Mouse (Mus musculus) small intestine, adult 2 months (tissue): Measurements from ENCODE around the gene Rabl6. TPM values are rescaled to one million over a fixed set of nuclear protein-coding genes. Genes with fewer than 3 reads are reported as not detected.

Experiments
- H3K27ac ChIP-seq: fragments of 200-500 bp; 2 replicates; pipeline ENCODE4 v1.5.1; 2012; ENCODE audit warnings: low read depth, low read length, control low read depth, inconsistent platforms; ENCODE audit not compliant: insufficient read depth
- H3K27me3 ChIP-seq: fragments of 200-500 bp; 2 replicates; pipeline ENCODE4 v1.6.1; 2012; ENCODE audit warnings: mild to moderate bottlenecking, moderate library complexity, low read length, inconsistent platforms; ENCODE audit not compliant: control insufficient read depth, insufficient read depth
- H3K36me3 ChIP-seq: fragments of 200-500 bp; 2 replicates; pipeline ENCODE4 v1.6.1; 2012; ENCODE audit warnings: mild to moderate bottlenecking, low read length, control low read depth, inconsistent platforms; ENCODE audit not compliant: control insufficient read depth, insufficient read depth
- H3K4me1 ChIP-seq: fragments of 200-500 bp; 2 replicates; pipeline ENCODE4 v1.6.1; 2012; ENCODE audit warnings: low read length, inconsistent platforms, mixed read lengths; ENCODE audit not compliant: control insufficient read depth, insufficient read depth, insufficient read length
- H3K4me3 ChIP-seq: fragments of 200-500 bp; 2 replicates; pipeline ENCODE4 v1.5.1; 2012; ENCODE audit warnings: low read depth, mild to moderate bottlenecking, control low read depth, inconsistent platforms, low read length, moderate library complexity
- CTCF ChIP-seq: fragments of 200-500 bp; IDR thresholded peaks from 2 replicates; pipeline ENCODE4 v1.5.1; 2012; ENCODE audit warnings: low read depth, mild to moderate bottlenecking, control low read depth, inconsistent platforms, low read length, moderate library complexity, mixed read lengths; ENCODE audit not compliant: insufficient replicate concordance, insufficient read length; ENCODE audit errors: extremely low read depth
- POLR2A ChIP-seq: fragments of 200-500 bp; IDR thresholded peaks from 2 replicates; pipeline ENCODE4 v1.6.1; 2012; ENCODE audit warnings: low read depth, mild to moderate bottlenecking, control low read depth, inconsistent platforms, low read length, moderate library complexity
- WGBS: fragments of 180-500 bp; shearing (Covaris S2); methylation state at CpG from one replicate; pipeline ENCODE4 v1.1.7; 2018; 5-methylcytosine and 5-hydroxymethylcytosine counted together
- polyA plus RNA-seq: library from polyadenylated mRNA; depleted of rRNA; stranded (reverse); fragments of >200 nt; gene quantifications from 2 replicates; pipeline ENCODE4 v1.2.3, GENCODE M21; 2012

Rabl6 gene
- polyA plus RNA-seq, 1 experiment: 47.6 TPM

- no peaks in the 10 kb centered on the region for H3K27me3 ChIP-seq
- TF ChIP-seq POLR2A (no peak), CTCF (no peak)
- 56% methylated on average over 1 of the region's 1 CpGs for WGBS
- H3K4me1 ChIP-seq: no peaks in the 10 kb centered on the region
- H3K36me3 ChIP-seq: no peaks in the 10 kb centered on the region
- H3K4me3 ChIP-seq: no peak overlapping the region
- no peak overlapping the region for H3K27ac ChIP-seq
These were observed 25.7 kb upstream of the Rabl6 start for GRCm38 (mm10) chr2:25634046-25634445.

GRCm38 (mm10) chr2:25633616-25634015 is 25.3 kb upstream of the Rabl6 start:
- no peaks in the 10 kb centered on the region for H3K36me3 ChIP-seq
- WGBS: 80% methylated on average over 3 of the region's 3 CpGs
- no peaks in the 10 kb centered on the region for H3K27me3 ChIP-seq
- H3K4me3 ChIP-seq: no peak overlapping the region
- no peaks in the 10 kb centered on the region for H3K4me1 ChIP-seq
- no peak overlapping the region for H3K27ac ChIP-seq
- no peak for TF ChIP-seq CTCF
- no peak for TF ChIP-seq POLR2A

DNA sequence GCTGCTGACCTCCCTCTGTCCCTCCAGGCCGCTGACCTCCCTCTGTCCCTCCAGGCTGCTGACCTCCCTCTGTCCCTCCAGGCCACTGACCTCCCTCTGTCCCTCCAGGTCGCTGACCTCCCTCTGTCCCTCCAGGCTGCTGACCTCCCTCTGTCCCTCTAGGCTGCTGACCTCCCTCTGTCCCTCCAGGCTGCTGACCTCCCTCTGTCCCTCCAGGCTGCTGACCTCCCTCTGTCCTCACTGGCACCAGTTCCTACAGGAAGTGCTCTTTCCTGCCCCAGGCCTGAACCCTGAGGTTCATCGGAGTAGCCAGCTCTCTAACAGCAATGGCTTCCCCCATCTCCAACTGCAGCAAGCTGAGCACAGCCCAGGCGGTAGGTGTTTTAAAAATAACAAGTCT is 20.4 kb upstream of the Rabl6 start:
- H3K36me3 ChIP-seq: no peaks in the 10 kb centered on the region
- H3K27me3 ChIP-seq: no peaks in the 10 kb centered on the region
- H3K4me3 ChIP-seq: no peak overlapping the region
- TF ChIP-seq CTCF (no peak), POLR2A (no peak)
- no peaks in the 10 kb centered on the region for H3K4me1 ChIP-seq
- WGBS: 60% methylated on average over 4 of the region's 4 CpGs
- no peak overlapping the region for H3K27ac ChIP-seq

- TF ChIP-seq POLR2A: no peak
- no peak for TF ChIP-seq CTCF
- 62% methylated on average over 6 of the region's 6 CpGs for WGBS
- Histone ChIP-seq H3K4me3 (no peak within 1 kb of the TSS), H3K27ac (no peak within 1 kb of the TSS), H3K4me1 (no peaks in the 10 kb centered on the region), H3K27me3 (no peaks in the 10 kb centered on the region), H3K36me3 (no peaks in the 10 kb centered on the region)
These were observed 19.5 kb upstream of the Rabl6 start, which contains the start of gene Fcna for GRCm38 (mm10) chr2:25627811-25628210. Fcna (minus strand) TSS chr2:25628030.

GRCm38 (mm10) chr2:25625986-25626385 is 17.7 kb upstream of the Rabl6 start:
- Histone ChIP-seq H3K4me3 (no peak overlapping the region), H3K27ac (no peak overlapping the region), H3K27me3 (no peaks in the 10 kb centered on the region), H3K36me3 (no peaks in the 10 kb centered on the region), H3K4me1 (no peaks in the 10 kb centered on the region; the same call in 1 of the 2 replicates)
- no peak for TF ChIP-seq CTCF
- WGBS: 45% methylated on average over 5 of the region's 5 CpGs

DNA sequence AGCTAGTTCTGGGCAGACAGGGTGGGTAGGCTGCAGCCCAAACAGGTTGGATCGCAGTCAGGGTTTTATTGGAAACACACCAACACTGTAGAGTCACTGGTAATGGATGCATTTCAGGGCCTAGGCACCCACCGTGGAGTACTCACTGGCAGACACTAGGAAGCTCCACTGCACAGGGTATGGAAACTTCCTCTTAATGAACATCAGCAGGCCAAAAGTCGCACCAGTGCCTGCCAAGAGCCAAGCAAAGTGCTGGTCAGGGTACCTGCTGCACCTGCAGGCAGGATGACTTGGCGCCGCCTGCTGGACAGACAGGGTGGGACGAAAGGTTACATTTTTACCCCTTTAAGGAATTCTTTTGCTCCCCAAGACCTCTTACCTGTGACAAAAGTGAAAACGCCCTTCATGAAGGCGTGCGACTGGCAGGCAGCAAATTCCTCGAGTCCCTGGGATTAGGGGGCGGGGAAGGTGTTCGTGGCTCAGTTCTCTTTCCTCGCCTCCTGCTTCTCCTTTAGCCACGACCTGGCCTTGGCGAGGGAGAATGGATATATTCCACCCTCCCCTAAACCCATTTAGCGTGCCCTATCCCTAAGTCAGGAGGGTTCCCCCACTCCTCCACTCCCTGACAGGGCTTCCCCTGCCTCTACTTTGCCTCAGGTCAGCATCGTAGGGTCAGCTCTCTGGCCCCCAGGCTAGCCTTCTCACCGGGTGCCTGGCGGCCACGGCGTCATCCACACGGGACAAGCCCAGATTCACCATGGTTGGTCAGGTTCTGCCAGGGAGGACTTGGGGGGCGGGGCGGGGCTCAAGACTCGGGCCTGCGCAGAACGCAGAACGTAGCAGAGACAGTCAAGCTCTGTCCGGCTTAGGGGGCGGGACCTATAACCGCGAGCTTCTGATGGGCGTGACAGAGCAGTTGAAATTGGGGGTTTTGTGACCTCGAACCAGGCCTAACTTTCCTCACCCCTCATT is 13.2 kb upstream of the Rabl6 start, which contains the start of gene Tmem141:
Gene Tmem141 (minus strand): TSS at position 777 of the 972 bp plus-strand sequence.
- Histone ChIP-seq H3K4me3 (peak within 1 kb of the TSS; percentile 68), H3K27ac (peak within 1 kb of the TSS; percentile 44), H3K36me3 (no peaks in the 10 kb centered on the region), H3K27me3 (peaks cover 3% of the 10 kb centered on the region; the same call in 1 of the 2 replicates), H3K4me1 (no peaks in the 10 kb centered on the region; the same call in 1 of the 2 replicates)
- 5% methylated on average over 34 of the region's 34 CpGs for WGBS
- TF ChIP-seq POLR2A (no peak; the same call in 1 of the 2 replicates), CTCF (peak; percentile 76)

- no peaks in the 10 kb centered on the region for H3K36me3 ChIP-seq
- TF ChIP-seq CTCF: no peak
- TF ChIP-seq POLR2A: no peak
- no peaks in the 10 kb centered on the region; the same call in none of the 2 replicates for H3K4me1 ChIP-seq
- 88% methylated on average over 4 of the region's 4 CpGs for WGBS
- H3K4me3 ChIP-seq: no peak overlapping the region
- peaks cover 10% of the 10 kb centered on the region for H3K27me3 ChIP-seq
- H3K27ac ChIP-seq: no peak overlapping the region
These were observed 12.5 kb upstream of the Rabl6 start for GRCm38 (mm10) chr2:25620852-25621228.
